Mouse (Mus musculus) embryonic facial prominence, embryonic 14.5 days (tissue): ENCODE measurements at regions not wholly inside any gene's neighbourhood (a gene's known extent, or its start where the extent isn't known, plus 50 kb on each side); places are given as distances from the start of the nearest gene placed in this dataset.
A peak's percentile ranks its signal among the peaks of the same experiment; 100 is the strongest.

ENCODE experiments used
- ATAC-seq: fragments of 200-750 bp; cut with Nextera tagmentation; 2 replicates; pipeline ENCODE4 v1.8.0; 2017; ENCODE audit warnings: low read depth, moderate number of reproducible peaks, moderate TSS enrichment
- DNase-seq: peaks from one replicate; pipeline ENCODE4 v3.0.0-alpha.2; 2015; ENCODE audit warnings: low spot score
- H3K27ac ChIP-seq: fragments of 300-500 bp; sonication (generic); replicated peaks from 2 replicates; pipeline ENCODE4 v1.5.1; 2014; ENCODE audit warnings: low read depth, mild to moderate bottlenecking, low read length, moderate library complexity
- H3K27me3 ChIP-seq: fragments of 300-500 bp; sonication (generic); replicated peaks from 2 replicates; pipeline ENCODE4 v1.6.1; 2014; ENCODE audit warnings: low read length; ENCODE audit not compliant: control insufficient read depth, insufficient read depth
- H3K36me3 ChIP-seq: fragments of 300-500 bp; sonication (generic); 2 replicates; pipeline ENCODE4 v1.6.1; 2014; ENCODE audit warnings: low read length, mixed read lengths; ENCODE audit not compliant: control insufficient read depth, insufficient read depth
- H3K4me1 ChIP-seq: fragments of 300-500 bp; sonication (generic); 2 replicates; pipeline ENCODE4 v1.6.1; 2014; ENCODE audit warnings: antibody characterized with exemption, low read length; ENCODE audit not compliant: control insufficient read depth, insufficient read depth
- H3K4me2 ChIP-seq: fragments of 300-500 bp; sonication (generic); 2 replicates; pipeline ENCODE4 v1.6.1; 2014; ENCODE audit warnings: low read depth, mild to moderate bottlenecking, low read length, moderate library complexity, mixed read lengths
- H3K4me3 ChIP-seq: fragments of 300-500 bp; sonication (generic); 2 replicates; pipeline ENCODE4 v1.5.1; 2014; ENCODE audit warnings: low read depth, mild to moderate bottlenecking, low read length
- H3K9ac ChIP-seq: fragments of 300-500 bp; sonication (generic); 2 replicates; pipeline ENCODE4 v1.6.1; 2014; ENCODE audit warnings: low read depth, mild to moderate bottlenecking, low read length, moderate library complexity, mixed read lengths
- H3K9me3 ChIP-seq: fragments of 300-500 bp; sonication (generic); 2 replicates; pipeline ENCODE4 v1.6.1; 2016; ENCODE audit warnings: low read length; ENCODE audit not compliant: control insufficient read depth
- WGBS: fragments of 180-500 bp; shearing (Covaris S2); extraction: QIAGEN DNeasy Blood & Tissue Kit; methylation state at CpG from one replicate; pipeline ENCODE4 v1.1.7; 2014; 5-methylcytosine and 5-hydroxymethylcytosine counted together

DNA sequence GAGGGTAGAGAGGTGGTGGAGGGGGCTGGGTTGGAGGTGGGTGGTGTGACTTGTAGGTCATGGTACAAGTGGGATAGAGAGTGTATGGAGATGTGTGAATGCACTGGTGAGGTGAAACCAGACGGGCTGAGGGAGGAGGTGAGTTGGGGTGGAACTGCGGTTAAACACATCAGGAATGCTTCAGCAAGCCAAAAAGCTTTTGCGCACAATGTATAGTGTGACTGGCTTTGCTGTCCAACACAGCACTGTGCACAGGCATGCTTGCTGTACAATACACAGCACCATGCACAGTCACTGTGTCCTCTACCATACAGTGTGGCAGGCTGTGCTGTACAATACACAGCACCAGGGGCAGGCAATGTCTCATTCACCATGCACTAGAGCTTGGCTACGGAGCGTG, 223.6 kb downstream of the Eipr1 start:
- Histone ChIP-seq H3K36me3 (no peaks in the 10 kb centered on the region), H3K9me3 (0 out of 2 replicates have a peak, but pooled peaks cover 5% of the 10 kb centered on the region), H3K27me3 (no peaks in the 10 kb centered on the region), H3K27ac (no peak overlapping the region), H3K9ac (no peak overlapping the region), H3K4me2 (no peak overlapping the region), H3K4me1 (no peaks in the 10 kb centered on the region), H3K4me3 (no peak overlapping the region)
- ATAC-seq (no peak), DNase-seq (no peak)
- 88% methylated on average over 5 of the region's 5 CpGs for WGBS

DNA sequence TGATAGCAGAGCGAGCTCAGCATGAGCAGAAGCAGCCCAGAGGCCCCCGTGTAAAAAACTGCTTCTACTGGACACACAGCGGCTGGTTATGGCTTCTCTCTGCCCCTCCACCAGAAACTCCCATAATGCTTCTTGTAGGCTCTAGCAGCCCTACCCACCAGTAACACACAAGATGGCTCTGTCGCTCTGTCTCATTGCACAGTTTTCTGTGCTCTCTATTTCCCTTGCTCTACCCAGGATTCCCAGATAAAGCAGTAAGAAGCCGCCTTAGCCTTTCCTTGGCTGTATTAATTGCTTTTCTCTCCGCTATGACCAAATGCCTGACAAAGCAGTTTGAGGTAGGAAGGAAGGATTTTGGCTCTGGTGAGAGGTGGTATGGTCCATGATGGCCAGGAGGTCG, 228.1 kb downstream of the Eipr1 start:
- H3K36me3 ChIP-seq = no peaks in the 10 kb centered on the region
- ATAC-seq = no peak
- WGBS = 82% methylated on average over 7 of the region's 7 CpGs

DNA sequence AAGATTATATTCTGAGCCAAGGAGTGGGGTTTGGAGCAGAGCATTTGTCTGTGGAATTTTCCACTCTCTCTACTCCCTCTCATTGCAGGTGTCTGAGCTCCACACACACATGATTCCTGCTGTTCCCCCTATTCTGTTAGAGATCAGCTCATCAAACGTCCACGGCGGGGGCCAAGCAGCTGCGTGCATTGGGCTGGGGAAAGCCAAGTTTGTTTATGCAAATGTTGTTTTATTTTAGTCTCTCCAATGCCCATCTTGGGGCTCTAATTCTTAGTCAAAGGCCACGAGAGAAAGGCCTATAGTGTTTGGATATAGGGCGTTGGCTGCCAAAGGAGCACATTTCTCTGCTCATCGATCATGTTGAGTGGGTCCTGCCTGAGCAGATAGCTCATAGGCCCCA, 234.6 kb downstream of the Eipr1 start:
- ATAC-seq (no peak), DNase-seq (no peak)
- Histone ChIP-seq H3K4me2 (no peak overlapping the region), H3K9ac (no peak overlapping the region), H3K4me3 (no peak overlapping the region), H3K27me3 (no peaks in the 10 kb centered on the region), H3K36me3 (no peaks in the 10 kb centered on the region), H3K27ac (no peak overlapping the region), H3K4me1 (no peaks in the 10 kb centered on the region), H3K9me3 (no peaks in the 10 kb centered on the region)
- 65% methylated on average over 7 of the region's 7 CpGs for WGBS

More for the DNA sequence above, 228.1 kb downstream of the Eipr1 start:
- Histone ChIP-seq H3K4me2 (no peak overlapping the region), H3K27ac (no peak overlapping the region), H3K4me1 (no peaks in the 10 kb centered on the region), H3K27me3 (no peaks in the 10 kb centered on the region), H3K9me3 (no peaks in the 10 kb centered on the region), H3K9ac (no peak overlapping the region), H3K4me3 (no peak overlapping the region)
- DNase-seq = no peak

GRCm38 (mm10) chr12:28997474-28998192, 246.0 kb downstream of the Eipr1 start:
- whole genome bisulfite sequencing = 60% methylated on average over 15 of the region's 15 CpGs
- H3K4me2 ChIP-seq = no peak overlapping the region
- no peaks in the 10 kb centered on the region for H3K27me3 ChIP-seq
- H3K27ac ChIP-seq = no peak overlapping the region
- H3K4me1 ChIP-seq = no peaks in the 10 kb centered on the region
- H3K36me3 ChIP-seq = no peaks in the 10 kb centered on the region
- ATAC-seq = no peak
- no peak overlapping the region for H3K4me3 ChIP-seq
- H3K9ac ChIP-seq = no peak overlapping the region
- no peak for DNase-seq
- no peaks in the 10 kb centered on the region for H3K9me3 ChIP-seq

- H3K4me1 ChIP-seq = no peaks in the 10 kb centered on the region
- no peak overlapping the region for H3K9ac ChIP-seq
- H3K27ac ChIP-seq = no peak overlapping the region
- ATAC-seq (no peak), DNase-seq (peak; percentile 17)
- no peaks in the 10 kb centered on the region for H3K36me3 ChIP-seq
- H3K27me3 ChIP-seq = no peaks in the 10 kb centered on the region
- no peak overlapping the region for H3K4me2 ChIP-seq
- H3K4me3 ChIP-seq = no peak overlapping the region
- no peaks in the 10 kb centered on the region for H3K9me3 ChIP-seq
- whole genome bisulfite sequencing = 48% methylated on average over 6 of the region's 6 CpGs
These were observed 248.4 kb downstream of the Eipr1 start for GRCm38 (mm10) chr12:28999963-29000451.

DNA sequence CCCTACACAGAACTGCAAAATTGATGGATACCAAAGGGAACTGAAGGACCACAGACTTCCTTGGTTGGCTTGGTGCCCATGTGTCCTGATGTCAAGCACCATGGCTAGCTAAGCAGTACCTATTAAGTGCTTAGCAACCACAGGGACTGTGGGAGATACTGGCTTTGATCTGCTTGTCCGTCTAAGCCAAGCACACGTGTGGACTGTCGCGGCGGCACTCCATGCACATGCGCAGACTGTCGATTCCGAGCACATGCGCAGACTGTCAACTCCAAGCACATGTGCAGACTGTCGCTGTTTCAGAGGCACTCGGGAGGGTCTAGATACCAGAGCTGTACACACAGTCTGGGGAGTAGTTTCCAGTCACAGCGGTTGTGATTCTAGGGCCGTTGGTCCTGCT, 252.9 kb downstream of the Eipr1 start:
- no peak overlapping the region for H3K27ac ChIP-seq
- no peak for ATAC-seq
- no peaks in the 10 kb centered on the region for H3K27me3 ChIP-seq
- 87% methylated on average over 13 of the region's 13 CpGs for WGBS
- no peak overlapping the region for H3K4me3 ChIP-seq
- H3K9ac ChIP-seq = no peak overlapping the region
- H3K36me3 ChIP-seq = no peaks in the 10 kb centered on the region
- no peak overlapping the region for H3K4me2 ChIP-seq
- H3K4me1 ChIP-seq = no peaks in the 10 kb centered on the region
- DNase-seq = no peak
- no peaks in the 10 kb centered on the region for H3K9me3 ChIP-seq

DNA sequence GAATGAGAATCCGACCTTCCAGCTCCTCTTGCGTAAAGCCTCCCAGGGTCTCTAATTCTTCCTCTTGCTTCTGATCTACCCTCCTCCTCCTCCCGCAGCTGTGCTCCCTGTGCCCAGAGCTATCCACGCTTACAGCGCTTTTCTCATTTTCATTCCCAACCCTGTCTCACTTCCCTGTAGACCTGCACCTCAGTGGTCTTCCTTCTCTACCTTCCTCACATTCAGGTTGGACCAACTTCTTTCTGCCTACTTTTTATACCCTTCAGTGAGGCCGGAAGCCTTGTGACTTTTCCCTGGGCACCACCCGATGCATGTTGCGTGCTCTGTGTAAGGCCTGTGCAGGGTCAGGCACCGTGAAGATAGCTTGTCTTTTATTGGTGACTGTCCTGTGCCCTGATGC, 263.0 kb downstream of the Eipr1 start:
- Histone ChIP-seq H3K4me3 (no peak overlapping the region), H3K4me2 (no peak overlapping the region), H3K27me3 (no peaks in the 10 kb centered on the region), H3K9me3 (no peaks in the 10 kb centered on the region), H3K4me1 (peaks cover 4% of the 10 kb centered on the region; the same call in 1 of the 2 replicates), H3K9ac (no peak overlapping the region), H3K36me3 (no peaks in the 10 kb centered on the region), H3K27ac (no peak overlapping the region)
- 84% methylated on average over 9 of the region's 9 CpGs for WGBS
- ATAC-seq (no peak), DNase-seq (no peak)

DNA sequence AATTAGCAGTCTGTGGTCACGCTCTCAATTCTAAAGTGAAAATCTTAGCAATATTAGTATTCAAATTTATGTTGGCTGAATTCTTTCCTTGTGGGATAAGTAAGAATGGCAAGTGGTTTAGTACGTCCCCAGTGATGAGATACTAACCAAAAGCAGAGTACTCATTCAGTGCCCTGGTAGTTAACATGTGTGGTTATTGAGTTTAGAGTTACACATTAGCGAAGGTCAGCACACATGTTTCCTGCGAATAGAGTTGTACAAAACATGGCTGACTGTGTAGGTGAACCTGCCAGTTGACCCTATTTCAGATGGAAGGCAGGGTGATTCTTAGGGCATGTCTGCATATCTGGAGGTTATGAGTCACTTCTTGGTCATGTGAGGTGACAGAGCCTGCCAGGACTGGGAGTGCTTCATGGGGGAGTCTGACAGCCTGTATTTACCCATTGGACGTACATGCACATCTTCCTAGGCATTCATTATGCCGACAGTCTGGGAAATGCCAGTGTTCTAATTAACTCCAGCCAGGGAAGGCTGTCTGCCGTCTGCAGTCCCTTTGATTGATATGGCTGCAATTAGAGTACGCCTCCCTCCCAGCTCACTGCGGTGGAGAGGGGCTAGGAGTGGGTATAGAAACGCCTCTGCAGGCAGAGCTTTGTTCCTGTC, 263.7 kb downstream of the Eipr1 start:
- Histone ChIP-seq H3K4me3 (no peak overlapping the region), H3K27ac (no peak overlapping the region), H3K9me3 (no peaks in the 10 kb centered on the region), H3K27me3 (no peaks in the 10 kb centered on the region), H3K9ac (no peak overlapping the region), H3K4me2 (no peak overlapping the region), H3K4me1 (peaks cover 4% of the 10 kb centered on the region; the same call in 1 of the 2 replicates), H3K36me3 (no peaks in the 10 kb centered on the region)
- WGBS = 23% methylated on average over 10 of the region's 10 CpGs
- ATAC-seq (no peak), DNase-seq (peak; percentile 42)

DNA sequence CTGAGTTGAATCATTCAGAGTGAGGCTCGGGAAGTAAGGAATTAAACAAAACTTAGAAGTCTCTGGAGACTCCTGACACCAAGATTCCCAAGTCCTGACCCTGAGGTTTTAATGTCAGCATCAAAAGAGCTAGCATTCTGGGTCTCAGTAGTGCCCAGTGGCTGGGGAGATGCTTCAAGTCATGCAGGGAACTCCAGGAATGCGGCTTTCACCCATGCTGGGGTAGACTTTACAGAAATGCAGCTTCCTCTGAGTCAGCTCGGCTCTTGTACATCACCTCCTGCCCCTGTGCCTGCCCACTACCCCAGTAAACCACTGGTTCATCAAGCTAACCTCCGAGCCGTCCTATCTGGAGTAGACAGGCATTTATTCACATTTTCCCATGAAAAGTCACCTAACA, 269.5 kb downstream of the Eipr1 start:
- Histone ChIP-seq H3K4me1 (no peaks in the 10 kb centered on the region), H3K27ac (no peak overlapping the region), H3K27me3 (no peaks in the 10 kb centered on the region), H3K9me3 (no peaks in the 10 kb centered on the region), H3K4me2 (no peak overlapping the region), H3K36me3 (no peaks in the 10 kb centered on the region), H3K9ac (no peak overlapping the region), H3K4me3 (no peak overlapping the region)
- no peak for ATAC-seq
- 69% methylated on average over 5 of the region's 5 CpGs for WGBS
- no peak for DNase-seq
